Mouse (Mus musculus) gastrocnemius, adult 18-20 months (tissue): ENCODE measurements at regions not wholly inside any gene's neighbourhood (a gene's known extent, or its start where the extent isn't known, plus 50 kb on each side); places are given as distances from the start of the nearest gene placed in this dataset.

Experiments used
- DNase-seq: peaks from one replicate; pipeline ENCODE4 v3.0.0; 2021; ENCODE audit warnings: low spot score

DNA sequence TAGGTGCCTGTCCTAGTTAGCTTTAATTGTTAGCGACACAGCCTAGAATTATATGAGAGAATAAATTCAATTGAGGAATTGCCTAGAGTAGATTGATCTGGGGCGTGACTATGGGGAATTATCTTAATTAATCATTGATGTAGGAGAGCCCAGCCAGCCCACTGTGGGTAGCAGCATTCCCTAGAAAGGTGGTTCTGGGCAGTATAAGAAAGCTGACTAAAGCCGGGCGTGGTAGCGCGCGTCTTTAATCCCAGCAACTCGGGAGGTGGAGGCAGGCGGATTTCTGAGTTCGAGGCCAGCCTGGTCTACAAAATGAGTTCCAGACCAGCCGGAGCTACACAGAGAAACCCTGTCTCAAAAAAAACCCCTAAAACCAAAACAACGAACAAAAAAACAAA is 156.8 kb upstream of the Zfp618 start:
- DNase-seq = no peak

GRCm38 (mm10) chr4:62809048-62809447 is 156.3 kb upstream of the Zfp618 start:
- DNase-seq = no peak

DNA sequence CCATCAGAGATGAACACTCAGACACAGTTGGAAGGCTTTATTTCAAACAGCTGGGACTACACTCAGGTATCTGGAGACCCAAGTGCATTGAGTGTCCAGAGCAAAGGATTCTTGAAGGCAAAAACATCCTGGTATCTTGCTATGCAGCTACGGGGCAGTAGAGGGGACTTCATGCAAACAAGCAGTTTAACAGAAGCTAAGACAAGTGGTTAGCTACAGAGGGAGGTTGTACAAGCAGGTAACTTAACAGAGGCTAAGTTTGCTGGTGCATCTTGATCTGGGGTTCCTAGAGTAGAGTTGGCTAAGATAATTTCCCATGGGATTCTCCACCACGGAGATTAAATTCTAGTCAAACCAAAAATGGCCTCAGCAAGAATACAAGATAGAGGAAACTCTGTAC is 145.5 kb upstream of the Zfp618 start:
- DNase-seq = no peak

- DNase-seq = no peak
Measured at GRCm38 (mm10) chr4:62821288-62821687, 144.1 kb upstream of the Zfp618 start.

DNA sequence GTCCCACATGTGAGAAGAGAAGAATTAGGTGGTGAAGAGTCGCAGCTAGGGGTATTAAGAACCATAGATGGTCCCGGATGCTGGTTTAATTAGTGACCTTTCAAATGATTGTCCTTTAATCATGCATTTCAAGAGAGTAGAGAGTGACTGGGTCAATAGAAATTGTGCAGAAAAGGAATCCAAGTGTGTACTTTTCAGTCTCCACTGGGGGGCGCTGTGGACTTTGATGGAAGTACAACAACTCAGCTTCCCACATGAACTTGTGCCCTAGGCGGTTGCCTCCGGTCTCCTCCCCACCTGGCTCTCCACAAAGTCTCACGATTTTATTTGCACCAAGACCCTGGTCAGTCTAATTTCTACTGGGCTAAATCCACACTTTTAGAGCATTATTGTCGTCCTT is 142.8 kb upstream of the Zfp618 start:
- DNase-seq = peak; percentile 30

- DNase-seq = no peak
Measured at GRCm38 (mm10) chr4:62823082-62823481, 142.3 kb upstream of the Zfp618 start.

- DNase-seq = no peak
Measured at GRCm38 (mm10) chr4:62823555-62824250, 141.7 kb upstream of the Zfp618 start.

DNA sequence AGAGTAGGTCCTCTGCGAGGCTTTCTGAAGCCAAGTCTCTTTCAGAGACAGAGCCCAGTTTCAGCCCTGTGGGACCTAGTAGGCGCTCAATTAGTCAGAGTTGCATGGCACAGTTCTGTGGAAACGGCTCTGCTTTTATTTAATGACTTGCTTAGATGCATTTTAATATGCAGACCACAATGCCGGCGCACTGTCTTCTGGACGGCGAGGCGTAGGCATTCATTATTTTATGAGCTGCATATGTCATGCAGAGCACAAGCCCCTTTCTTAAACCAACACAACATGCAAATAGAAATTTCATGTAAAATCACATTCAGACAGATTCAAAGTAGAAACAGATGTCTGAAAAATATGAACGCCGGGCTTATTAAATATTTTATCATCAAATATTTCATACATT is 140.8 kb upstream of the Zfp618 start:
- DNase-seq = no peak

DNA sequence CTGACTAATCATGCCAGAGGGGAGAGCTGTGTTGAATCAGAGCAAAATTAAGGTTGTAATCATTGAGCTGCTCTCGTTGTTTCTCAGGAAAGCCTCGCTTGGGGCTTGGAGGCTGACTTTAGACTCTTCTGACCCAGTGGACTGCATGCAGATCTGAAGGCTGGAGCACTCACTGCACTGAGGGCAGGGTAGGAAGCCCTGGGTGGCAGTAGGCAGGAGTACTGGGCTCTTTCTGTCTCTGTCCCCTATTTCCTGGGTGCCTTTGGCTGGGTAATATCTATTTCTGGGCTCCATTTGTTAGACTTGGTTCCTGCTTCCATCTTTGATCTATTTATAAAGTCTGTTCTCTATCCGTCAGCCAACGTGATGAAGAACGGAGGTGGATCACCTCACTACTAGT is 140.1 kb upstream of the Zfp618 start:
- no peak for DNase-seq

DNA sequence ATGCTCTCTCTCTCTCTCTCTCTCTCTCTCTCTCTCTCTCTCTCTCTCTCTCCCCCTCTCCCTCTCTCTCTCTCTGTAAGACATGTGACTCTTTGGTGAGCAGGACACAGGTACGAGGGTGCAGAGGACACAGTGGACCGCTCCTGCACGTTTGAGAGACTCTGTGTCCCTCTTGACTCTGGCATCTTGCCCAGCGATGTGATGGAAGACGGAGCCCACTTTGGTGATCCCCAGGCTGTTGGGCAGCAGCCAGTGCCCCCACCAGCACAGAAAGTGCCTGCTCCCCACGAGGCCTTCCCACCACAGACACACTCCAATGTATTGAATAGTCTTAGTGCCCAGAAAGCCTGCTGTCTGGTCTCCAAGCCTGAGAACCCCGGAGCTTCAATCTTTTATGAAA is 136.4 kb upstream of the Zfp618 start:
- DNase-seq = no peak

DNA sequence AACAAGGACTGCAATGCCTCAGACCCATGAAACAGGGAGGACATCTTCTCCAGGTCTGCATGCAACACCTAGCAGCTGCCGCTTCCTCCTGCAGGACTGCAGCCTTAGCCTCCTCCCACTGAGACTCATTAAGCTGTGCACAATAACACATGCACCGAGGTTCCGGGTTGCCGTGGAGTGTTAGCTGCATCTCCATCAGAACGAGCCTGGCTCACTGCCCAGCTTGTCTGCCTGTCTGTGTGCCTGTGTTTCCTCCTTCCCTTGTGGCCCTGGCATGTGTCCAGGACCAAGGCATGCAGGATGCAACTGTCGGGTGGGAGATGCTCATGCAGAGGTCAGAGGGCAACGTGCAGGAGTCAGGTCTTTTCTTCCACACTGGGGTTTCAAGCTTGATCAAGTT is 131.4 kb upstream of the Zfp618 start:
- DNase-seq = no peak

DNA sequence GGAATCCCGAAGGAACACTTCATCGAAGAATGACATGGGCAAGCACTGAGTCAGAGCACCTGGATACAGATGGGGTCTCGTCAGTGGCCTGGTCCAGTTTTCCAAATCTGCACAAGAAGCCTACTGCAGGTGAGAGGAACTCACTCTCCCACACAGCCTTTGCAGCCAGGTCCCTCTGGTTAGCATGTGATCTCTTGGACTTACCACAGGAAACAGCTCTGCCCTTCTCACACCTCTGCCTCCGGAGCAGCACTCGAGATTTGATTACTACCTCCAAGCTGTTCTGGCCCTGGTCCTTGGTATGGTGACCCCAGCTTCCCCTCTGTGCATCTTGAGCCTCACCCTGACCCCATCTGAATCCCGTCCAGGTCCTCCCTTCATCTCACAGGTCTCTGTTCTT is 128.5 kb upstream of the Zfp618 start:
- no peak for DNase-seq

DNA sequence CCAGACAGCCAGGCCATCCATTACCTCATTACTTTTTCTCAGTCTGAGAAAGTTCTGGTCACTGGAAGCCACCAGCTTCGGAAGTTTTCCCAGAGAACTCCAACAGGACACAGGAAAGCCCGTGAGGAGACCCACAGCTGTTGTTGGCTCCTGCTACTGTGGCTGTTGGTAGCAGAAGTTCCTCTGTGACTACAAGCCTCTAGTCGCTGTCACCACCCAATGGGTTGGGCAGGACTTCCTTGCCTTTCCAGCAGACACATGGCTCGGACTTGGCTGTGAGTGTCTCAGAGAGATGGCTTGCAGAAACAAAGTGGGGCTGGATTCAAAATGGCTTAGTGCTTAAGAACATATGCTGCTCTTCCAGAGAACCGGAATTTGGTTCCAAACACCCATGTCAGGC is 114.8 kb upstream of the Zfp618 start:
- DNase-seq = peak; percentile 11

GRCm38 (mm10) chr4:62853335-62853734 is 112.0 kb upstream of the Zfp618 start:
- no peak for DNase-seq

- no peak for DNase-seq
Measured at GRCm38 (mm10) chr4:62856406-62856805, 109.0 kb upstream of the Zfp618 start.

GRCm38 (mm10) chr4:62862756-62863155 is 102.6 kb upstream of the Zfp618 start:
- DNase-seq = no peak

GRCm38 (mm10) chr4:62870391-62870983 is 94.9 kb upstream of the Zfp618 start:
- DNase-seq = no peak

GRCm38 (mm10) chr4:62872562-62872961 is 92.8 kb upstream of the Zfp618 start:
- DNase-seq = no peak

GRCm38 (mm10) chr4:62873986-62874385 is 91.4 kb upstream of the Zfp618 start:
- no peak for DNase-seq

GRCm38 (mm10) chr4:62878063-62878462 is 87.3 kb upstream of the Zfp618 start:
- no peak for DNase-seq

- peak; percentile 23 for DNase-seq
Measured at GRCm38 (mm10) chr4:62878927-62879326, 86.4 kb upstream of the Zfp618 start.

- DNase-seq = no peak
Measured at GRCm38 (mm10) chr4:62881824-62882223, 83.5 kb upstream of the Zfp618 start.

DNA sequence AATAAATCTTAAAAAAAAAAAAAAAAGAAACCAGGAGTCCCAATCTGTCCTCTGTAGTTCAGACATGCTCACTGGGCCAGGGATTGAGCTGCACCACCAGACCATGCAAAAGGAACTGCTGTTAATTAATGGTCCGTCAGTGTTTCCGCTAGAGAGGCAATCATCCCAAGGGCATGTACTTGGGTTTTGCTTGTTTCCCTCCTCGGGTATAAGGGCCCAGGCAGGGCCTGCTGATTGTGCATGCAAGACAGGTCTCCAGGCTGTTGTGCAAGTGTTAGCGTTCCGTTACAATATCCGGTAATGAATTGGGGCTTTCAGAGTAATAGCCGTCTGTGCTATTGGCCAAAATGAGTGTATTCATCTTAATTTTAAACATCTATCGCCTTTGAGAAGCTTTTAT is 83.1 kb upstream of the Zfp618 start:
- DNase-seq = no peak

DNA sequence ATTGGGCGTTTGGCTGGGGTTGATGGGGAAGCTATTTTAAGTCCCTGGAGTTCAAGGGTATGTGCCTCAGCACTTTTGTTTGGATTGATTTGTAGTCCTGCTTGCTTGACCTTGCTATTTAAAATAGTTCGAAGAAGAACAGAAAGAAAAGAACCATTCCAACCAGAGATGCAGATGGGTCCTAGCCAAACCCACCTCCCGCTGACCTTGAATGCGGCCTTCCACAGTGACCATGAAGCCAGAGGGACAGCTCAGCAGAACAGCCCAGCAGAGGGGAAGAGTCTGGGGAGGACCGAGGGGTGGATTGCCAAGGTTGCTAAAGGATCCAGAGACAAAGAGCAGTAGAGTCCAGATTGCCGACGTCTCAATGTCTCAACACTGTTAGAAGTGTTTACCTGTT is 76.6 kb upstream of the Zfp618 start:
- DNase-seq = no peak
